Mouse (Mus musculus) olfactory bulb, adult 2 months (tissue): ENCODE measurements at regions not wholly inside any gene's neighbourhood (a gene's known extent, or its start where the extent isn't known, plus 50 kb on each side); places are given as distances from the start of the nearest gene placed in this dataset.

ENCODE experiments used
- CTCF ChIP-seq: fragments of 200-500 bp; IDR thresholded peaks from 2 replicates; pipeline ENCODE4 v1.5.1; 2012; ENCODE audit warnings: low read depth, mild to moderate bottlenecking, low read length, moderate library complexity; ENCODE audit not compliant: insufficient read depth
- POLR2A ChIP-seq: fragments of 200-500 bp; IDR thresholded peaks from 2 replicates; pipeline ENCODE4 v1.6.1; 2012; ENCODE audit warnings: mild to moderate bottlenecking, low read depth, low read length, moderate library complexity; ENCODE audit not compliant: insufficient read depth

DNA sequence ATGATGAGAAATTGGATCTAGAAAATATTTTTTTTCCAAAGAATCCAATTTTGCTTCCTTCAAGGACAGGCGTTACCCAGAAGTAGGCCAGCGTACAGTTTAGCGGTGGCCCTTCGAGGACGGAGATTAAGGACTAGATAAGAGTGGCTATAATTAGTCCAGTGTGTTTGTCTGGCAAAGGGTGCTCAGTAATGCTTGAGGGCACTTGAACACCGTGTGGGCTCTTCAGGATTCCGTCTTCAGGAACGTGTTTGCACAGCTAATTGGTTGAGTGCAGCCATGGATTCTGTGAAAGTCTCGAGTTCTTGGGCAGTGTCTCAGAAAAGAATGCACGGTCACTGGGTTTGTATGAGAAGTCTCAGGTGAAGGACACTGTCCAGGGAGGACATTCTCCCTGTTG, 149.7 kb upstream of the 3110018I06Rik start:
- TF ChIP-seq POLR2A (no peak), CTCF (no peak)
